13 mouse cellular contexts compared by ENCODE assay signal in genomic region chrX:103274325-103274724, GRCm38 (mm10). TPM values are rescaled to one million over a fixed set of nuclear protein-coding genes. Genes with fewer than 3 reads are reported as not detected.
A peak's percentile ranks its signal among the peaks of the same experiment; 100 is the strongest.
DNase-seq lines count a peak whose midpoint lies in the region; ATAC-seq and TF ChIP-seq lines count a peak whose summit lies in the region.
"Had no signal": no experiment of that assay in that cellular context is flagged by ENCODE, and none has a peak within 500 bp of the region (broad histone marks: within the 10 kb centered on the region; RNA-seq: fewer than 3 reads in every experiment).

No protein-coding gene starts in this region.

- H3K4me2 ChIP-seq in forebrain, embryonic 14.5 days (ENCODE audit: low read length): no peak overlapping the region
- no peak overlapping the region for H3K4me2 ChIP-seq in forebrain, embryonic 15.5 days (replicated peaks)
- H3K4me2 ChIP-seq in heart, embryonic 12.5 days: no peak overlapping the region

- no peak for TF ChIP-seq CTCF in lung, adult 2 months (IDR thresholded peaks at IDR 0.05; ENCODE audit: insufficient read depth, low read length)
- no peak for TF ChIP-seq CTCF in ES-Bruce4 (IDR thresholded peaks at IDR 0.05; ENCODE audit: low read depth, low read length)

- intact Hi-C loops in left cerebral cortex, postnatal 36 days (cut with DNase I): loop anchor here (5.0 kb wide), 1 partner anchor 98 kb away; no protein-coding TSS in a partner anchor

- no peaks in the 10 kb centered on the region for H3K36me3 ChIP-seq in forebrain, embryonic 14.5 days (ENCODE audit: control insufficient read depth, insufficient read depth, low read length)
- no peaks in the 10 kb centered on the region for H3K36me3 ChIP-seq in forebrain, embryonic 15.5 days
- no peaks in the 10 kb centered on the region for H3K36me3 ChIP-seq in ES-Bruce4 (ENCODE audit: control insufficient read depth, insufficient read depth, low read length, poor library complexity, severe bottlenecking)
- no peaks in the 10 kb centered on the region for H3K36me3 ChIP-seq in heart, embryonic 12.5 days

- TF ChIP-seq EP300 in ES-Bruce4 (IDR thresholded peaks at IDR 0.05; ENCODE audit: insufficient read depth, low read depth, low read length): no peak

- H3K27me3 ChIP-seq in forebrain, embryonic 14.5 days (replicated peaks; ENCODE audit: control insufficient read depth, insufficient read depth, low read length): no peaks in the 10 kb centered on the region
- H3K27me3 ChIP-seq in forebrain, embryonic 15.5 days: no peaks in the 10 kb centered on the region; the same call in 1 of the 2 replicates
- no peaks in the 10 kb centered on the region for H3K27me3 ChIP-seq in ES-Bruce4 (ENCODE audit: control insufficient read depth, insufficient read depth, low read length, poor library complexity, severe bottlenecking)
- H3K27me3 ChIP-seq in heart, embryonic 12.5 days (replicated peaks): 0 out of 2 replicates have a peak, but pooled peaks cover 6% of the 10 kb centered on the region

- no peaks in the 10 kb centered on the region for H3K4me1 ChIP-seq in forebrain, embryonic 14.5 days (ENCODE audit: control insufficient read depth, insufficient read depth, low read length)
- H3K4me1 ChIP-seq in forebrain, embryonic 15.5 days: no peaks in the 10 kb centered on the region
- no peaks in the 10 kb centered on the region for H3K4me1 ChIP-seq in lung, adult 2 months (ENCODE audit: control insufficient read depth, insufficient read depth, low read length)
- peaks cover 1% of the 10 kb centered on the region for H3K4me1 ChIP-seq in ES-Bruce4 (ENCODE audit: control insufficient read depth, insufficient read depth, low read length)
- no peaks in the 10 kb centered on the region for H3K4me1 ChIP-seq in heart, embryonic 12.5 days (replicated peaks)

- ATAC-seq in forebrain, embryonic 14.5 days: no peak
- no peak for ATAC-seq in forebrain, embryonic 15.5 days (replicated peaks)
- no peak for ATAC-seq in heart, embryonic 12.5 days (ENCODE audit: insufficient number of reproducible peaks, low FRiP score)

- H3K4me3 ChIP-seq in forebrain, embryonic 14.5 days (ENCODE audit: low read depth, low read length): no peak overlapping the region
- no peak overlapping the region for H3K4me3 ChIP-seq in forebrain, embryonic 15.5 days
- no peak overlapping the region for H3K4me3 ChIP-seq in lung, adult 2 months (replicated peaks; ENCODE audit: extremely low read depth, low read depth, low read length)
- H3K4me3 ChIP-seq in ES-Bruce4 (ENCODE audit: low read depth, low read length): peak overlapping the region; percentile 38; the same call in 1 of the 2 replicates
- H3K4me3 ChIP-seq in heart, embryonic 12.5 days: no peak overlapping the region
- H3K4me3 ChIP-seq: left cerebral cortex, adult 2 months had no signal

- 91% methylated on average over 4 of the region's 5 CpGs for WGBS in forebrain, embryonic 14.5 days
- WGBS in forebrain, embryonic 15.5 days: 91% methylated on average over 4 of the region's 5 CpGs
- 85% methylated on average over 4 of the region's 5 CpGs for WGBS in lung, adult 2 months
- 87% methylated on average over 4 of the region's 5 CpGs for WGBS in heart, embryonic 12.5 days

- no peaks in the 10 kb centered on the region for H3K9me3 ChIP-seq in forebrain, embryonic 14.5 days (replicated peaks; ENCODE audit: control insufficient read depth, low read length)
- no peaks in the 10 kb centered on the region for H3K9me3 ChIP-seq in forebrain, embryonic 15.5 days
- no peaks in the 10 kb centered on the region for H3K9me3 ChIP-seq in ES-Bruce4 (replicated peaks; ENCODE audit: control insufficient read depth, insufficient read depth, low read length, poor library complexity, severe bottlenecking)
- no peaks in the 10 kb centered on the region for H3K9me3 ChIP-seq in heart, embryonic 12.5 days (replicated peaks)

- TF ChIP-seq POLR2A in lung, adult 2 months (IDR thresholded peaks at IDR 0.05; ENCODE audit: borderline replicate concordance, extremely low read depth, low read depth, low read length): no peak
- no peak for TF ChIP-seq POLR2A in ES-Bruce4 (IDR thresholded peaks at IDR 0.05; ENCODE audit: insufficient read depth, low read length)

- DNase-seq in forebrain, embryonic 14.5 days (ENCODE audit: low spot score): peak; percentile 25
- peak; percentile 2 for DNase-seq in lung, adult 2 months
- no peak for DNase-seq in lung, postnatal 25 days (ENCODE audit: low spot score)
- peak; percentile 8 to 70 for DNase-seq in kidney, postnatal 36 days
- DNase-seq in left cerebral cortex, postnatal 36 days (ENCODE audit: low spot score in 2 of 2): no peak
- DNase-seq: right cerebral cortex, postnatal 25 days had no signal

- no peak overlapping the region for H3K9ac ChIP-seq in forebrain, embryonic 14.5 days (ENCODE audit: low read length)
- H3K9ac ChIP-seq in forebrain, embryonic 15.5 days (replicated peaks): no peak overlapping the region
- H3K9ac ChIP-seq in ES-Bruce4 (ENCODE audit: low read depth, poor library complexity, severe bottlenecking): peak overlapping the region; percentile 66; the same call in 1 of the 2 replicates
- H3K9ac ChIP-seq in heart, embryonic 12.5 days: no peak overlapping the region

- no peak overlapping the region for H3K27ac ChIP-seq in forebrain, embryonic 14.5 days (ENCODE audit: low read depth, low read length)
- no peak overlapping the region for H3K27ac ChIP-seq in forebrain, embryonic 15.5 days (replicated peaks)
- H3K27ac ChIP-seq in ES-Bruce4 (ENCODE audit: insufficient read depth, low read length): peak overlapping the region; percentile 51; the same call in 1 of the 2 replicates
- no peak overlapping the region for H3K27ac ChIP-seq in heart, embryonic 12.5 days (ENCODE audit: poor library complexity, severe bottlenecking)
- H3K27ac ChIP-seq: left cerebral cortex, adult 2 months had no signal

RNA-seq across cellular contexts. Expression of gene Cdx4, which starts 46.9 kb away (rescaled TPM):
- polyA plus RNA-seq in forebrain, embryonic 14.5 days (2014; fragmentation: Nextera tagmentation; extraction: Ambion mirVana): not detected in 2 replicates
- not detected in 2 replicates for polyA plus RNA-seq in forebrain, embryonic 15.5 days (2015; fragmentation: Nextera tagmentation; extraction: Ambion mirVana)
- not detected in 2 replicates for polyA plus RNA-seq in lung, adult 2 months (2012; rRNA removed)
- 1.2 and 1.5 TPM in 2 replicates for polyA plus RNA-seq in ES-Bruce4 (2011; ENCODE audit: insufficient read depth, insufficient read length, low read depth, missing spikeins)
- total RNA-seq in left cerebral cortex, postnatal 36 days (2021): not detected
- not detected in 2 replicates for polyA plus RNA-seq in heart, embryonic 12.5 days (2016; fragmentation: Nextera tagmentation; extraction: Ambion mirVana)
- total RNA-seq: left cerebral cortex, adult 2 months; megakaryocyte-erythroid progenitor cell, adult 5-6 weeks had no signal
- polyA plus RNA-seq: embryonic facial prominence, embryonic 14.5 days; heart, embryonic 14.5 days had no signal

Comparison
In these comparisons a context has a peak if more than half of its experiments do, and no peak if none do; other contexts are left out.
1. DNase-seq: peak in forebrain, embryonic 14.5 days (single experiment), lung, adult 2 months (single experiment) and kidney, postnatal 36 days (2 of 2); none in lung, postnatal 25 days (single experiment) and left cerebral cortex, postnatal 36 days (0 of 2).